Mouse (Mus musculus): Measurements from ENCODE around the gene Hook1.

- TF ChIP-seq POLR2A (IDR thresholded peaks at IDR 0.05; ENCODE audit: insufficient read depth, low read depth, low read length) (no peak), EP300 (IDR thresholded peaks at IDR 0.05; ENCODE audit: insufficient read depth, low read depth, low read length) (no peak)
These were observed 28.3 kb upstream of the Hook1 start for GRCm38 (mm10) chr4:95938701-95939100.

Measured in heart, adult 2 months (tissue).